Comparison of ENCODE assay signal across 27 mouse cellular contexts in the genomic region with DNA sequence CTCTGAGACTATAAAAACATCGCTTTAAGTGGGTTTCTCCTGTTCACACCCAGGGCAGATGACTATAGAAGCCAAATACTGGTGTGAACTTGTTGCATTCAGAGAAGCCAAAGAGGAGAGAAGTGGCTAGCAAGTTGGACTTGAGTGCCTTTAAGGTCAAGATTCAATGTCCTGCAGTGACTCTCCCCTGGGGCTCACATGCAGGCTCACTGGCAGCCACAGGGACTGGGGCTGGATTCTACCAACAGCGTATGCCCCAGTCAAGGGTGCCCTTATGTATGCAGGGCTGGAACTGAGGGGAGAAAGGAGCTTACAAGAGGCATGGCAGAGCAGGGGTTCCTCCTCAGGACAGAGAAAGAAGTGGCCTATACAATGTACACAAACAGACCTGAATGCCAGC. TPM values are rescaled to one million over a fixed set of nuclear protein-coding genes. Genes with fewer than 3 reads are reported as not detected.
DNase-seq lines count a peak whose midpoint lies in the region; ATAC-seq and TF ChIP-seq lines count a peak whose summit lies in the region.
"Had no signal": no experiment of that assay in that cellular context is flagged by ENCODE, and none has a peak within 500 bp of the region (broad histone marks: within the 10 kb centered on the region; RNA-seq: fewer than 3 reads in every experiment).

No protein-coding gene starts in this region.

- H3K27me3 ChIP-seq in heart, embryonic 15.5 days: peaks cover 5% of the 10 kb centered on the region; the same call in 1 of the 2 replicates
- no peaks in the 10 kb centered on the region for H3K27me3 ChIP-seq in lung, postnatal 0 days (replicated peaks; ENCODE audit: insufficient read depth, low read length)
- H3K27me3 ChIP-seq in intestine, embryonic 15.5 days (replicated peaks): no peaks in the 10 kb centered on the region
- H3K27me3 ChIP-seq: liver, embryonic 13.5 days; midbrain, embryonic 13.5 days had no signal

- no peaks in the 10 kb centered on the region for H3K9me3 ChIP-seq in heart, embryonic 15.5 days (replicated peaks)
- no peaks in the 10 kb centered on the region for H3K9me3 ChIP-seq in lung, postnatal 0 days (ENCODE audit: low read length)
- H3K9me3 ChIP-seq in intestine, embryonic 15.5 days: no peaks in the 10 kb centered on the region
- H3K9me3 ChIP-seq: G1E; liver, embryonic 13.5 days; midbrain, embryonic 13.5 days had no signal

- peak overlapping the region; percentile 74 for H3K27ac ChIP-seq in heart, embryonic 15.5 days
- H3K27ac ChIP-seq in lung, postnatal 0 days (ENCODE audit: low read length): peak overlapping the region; percentile 45
- no peak overlapping the region for H3K27ac ChIP-seq in intestine, embryonic 15.5 days
- H3K27ac ChIP-seq: hindbrain, embryonic 10.5 days; liver, embryonic 13.5 days; midbrain, embryonic 13.5 days; stomach, postnatal 0 days had no signal

- H3K36me3 ChIP-seq in heart, embryonic 15.5 days: no peaks in the 10 kb centered on the region
- no peaks in the 10 kb centered on the region for H3K36me3 ChIP-seq in lung, postnatal 0 days (ENCODE audit: insufficient read depth, low read length)
- H3K36me3 ChIP-seq in intestine, embryonic 15.5 days: no peaks in the 10 kb centered on the region
- H3K36me3 ChIP-seq: G1E; hindbrain, embryonic 10.5 days; liver, embryonic 13.5 days; midbrain, embryonic 13.5 days had no signal

- ATAC-seq in heart, embryonic 15.5 days (replicated peaks; ENCODE audit: insufficient number of reproducible peaks, insufficient read depth, low FRiP score, low read depth): no peak
- peak; percentile 3; the same call in 1 of the 2 replicates for ATAC-seq in lung, postnatal 0 days
- ATAC-seq in intestine, embryonic 15.5 days: no peak
- ATAC-seq: intestine, embryonic 16.5 days; midbrain, embryonic 13.5 days had no signal

- DNase-seq in heart, adult 11 months: peak; percentile 93
- DNase-seq in heart, adult 8-10 months (ENCODE audit: low spot score): no peak
- DNase-seq in heart, postnatal 10 days: no peak
- no peak for DNase-seq in lung, postnatal 0 days (ENCODE audit: low spot score)
- no peak for DNase-seq in lung, adult 18-20 months
- DNase-seq: B cell, adult 2 months; cerebellum, adult 11 months; cerebellum, adult 9-11 months; kidney, adult 9 months; layer of hippocampus, postnatal 36 days; liver, embryonic 13.5 days had no signal

- no peak overlapping the region for H3K9ac ChIP-seq in heart, embryonic 15.5 days
- H3K9ac ChIP-seq in lung, postnatal 0 days (replicated peaks; ENCODE audit: low read depth): no peak overlapping the region
- H3K9ac ChIP-seq in intestine, embryonic 15.5 days: no peak overlapping the region
- H3K9ac ChIP-seq: forebrain, postnatal 0 days; liver, embryonic 13.5 days; midbrain, embryonic 13.5 days had no signal

- WGBS in heart, embryonic 15.5 days: 87% methylated on average over 2 of the region's 2 CpGs
- WGBS in lung, postnatal 0 days: 78% methylated on average over 2 of the region's 2 CpGs
- WGBS in intestine, embryonic 15.5 days: 78% methylated on average over 2 of the region's 2 CpGs

- no peak overlapping the region for H3K4me3 ChIP-seq in heart, embryonic 15.5 days
- H3K4me3 ChIP-seq in lung, postnatal 0 days (ENCODE audit: low read depth, low read length): no peak overlapping the region
- H3K4me3 ChIP-seq in intestine, embryonic 15.5 days (replicated peaks): no peak overlapping the region
- H3K4me3 ChIP-seq: hindbrain, embryonic 10.5 days; liver, embryonic 13.5 days; megakaryocyte, embryonic 14.5 days; midbrain, embryonic 13.5 days had no signal

- no peak for TF ChIP-seq CTCF in lung, postnatal 0 days (IDR thresholded peaks at IDR 0.05)

- H3K4me2 ChIP-seq in heart, embryonic 15.5 days: no peak overlapping the region
- H3K4me2 ChIP-seq in lung, postnatal 0 days (replicated peaks; ENCODE audit: low read depth, low read length): no peak overlapping the region
- no peak overlapping the region for H3K4me2 ChIP-seq in intestine, embryonic 15.5 days (replicated peaks)
- H3K4me2 ChIP-seq: liver, embryonic 13.5 days; midbrain, embryonic 13.5 days had no signal

- H3K4me1 ChIP-seq in heart, embryonic 15.5 days (replicated peaks): peaks cover 46% of the 10 kb centered on the region
- peaks cover 4% of the 10 kb centered on the region; the same call in 1 of the 2 replicates for H3K4me1 ChIP-seq in lung, postnatal 0 days (ENCODE audit: insufficient read depth, low read depth, low read length)
- H3K4me1 ChIP-seq in intestine, embryonic 15.5 days (replicated peaks): peaks cover 13% of the 10 kb centered on the region
- H3K4me1 ChIP-seq: liver, embryonic 13.5 days had no signal

- no peak for TF ChIP-seq EP300 in lung, postnatal 0 days (IDR thresholded peaks at IDR 0.05)

- intact Hi-C loops in heart, postnatal 10 days (cut with DNase I): loop anchor here (2.0 to 5.0 kb wide), 2 partner anchors 43 to 77 kb away; no protein-coding TSS in a partner anchor

RNA-seq across cellular contexts. Expression of gene Fam163b, which starts 22.5 kb away (rescaled TPM):
- under 1 TPM; 0.27 to 0.63 (median 0.48) TPM for total RNA-seq in heart, adult 8-10 months (2022)
- polyA plus RNA-seq in heart, embryonic 15.5 days (2015; fragmentation: Nextera tagmentation; extraction: Ambion mirVana): 0.39 and 0.67 TPM in 2 replicates
- under 1 TPM; 0.37 to 0.38 TPM for total RNA-seq in heart, postnatal 10 days (2021)
- 0.26 and 0.43 TPM in 2 replicates for polyA plus RNA-seq in lung, postnatal 0 days (2015; fragmentation: Nextera tagmentation; extraction: Ambion mirVana)
- polyA plus RNA-seq in intestine, embryonic 15.5 days (2015; fragmentation: Nextera tagmentation; extraction: Ambion mirVana): 0.21 and 0.26 TPM in 2 replicates
- total RNA-seq: CH12.LX; gastrocnemius, postnatal 36 days; monocyte, adult 5-6 weeks; neutrophil, adult 5-6 weeks had no signal
- polyA plus RNA-seq: G1E had no signal

RNA-seq across cellular contexts. Expression of gene Adamtsl2, which starts 40.6 kb away (rescaled TPM):
- total RNA-seq in heart, adult 8-10 months (2022): 1 to 10 TPM; 4.4 to 6.6 (median 5.1) TPM
- 12.3 and 13.8 TPM in 2 replicates for polyA plus RNA-seq in heart, embryonic 15.5 days (2015; fragmentation: Nextera tagmentation; extraction: Ambion mirVana)
- 10 to 100 TPM in 1 of 2 experiments, 1 to 10 TPM in 1; 8.7 to 19.4 TPM for total RNA-seq in heart, postnatal 10 days (2021)
- polyA plus RNA-seq in lung, postnatal 0 days (2015; fragmentation: Nextera tagmentation; extraction: Ambion mirVana): 50.6 and 52.3 TPM in 2 replicates
- 2.0 and 2.2 TPM in 2 replicates for polyA plus RNA-seq in intestine, embryonic 15.5 days (2015; fragmentation: Nextera tagmentation; extraction: Ambion mirVana)
- total RNA-seq: monocyte, adult 5-6 weeks; neutrophil, adult 5-6 weeks had no signal
- polyA plus RNA-seq: G1E had no signal

RNA-seq across cellular contexts. Expression of gene Dbh, which starts 45.3 kb away (rescaled TPM):
- 1 to 10 TPM; 1.5 to 3.4 (median 1.8) TPM for total RNA-seq in heart, adult 8-10 months (2022)
- 0.60 and 6.5 TPM in 2 replicates for polyA plus RNA-seq in heart, embryonic 15.5 days (2015; fragmentation: Nextera tagmentation; extraction: Ambion mirVana)
- 1 to 10 TPM; 2.3 to 2.5 TPM for total RNA-seq in heart, postnatal 10 days (2021)
- 0.17 and 0.37 TPM in 2 replicates for polyA plus RNA-seq in lung, postnatal 0 days (2015; fragmentation: Nextera tagmentation; extraction: Ambion mirVana)
- polyA plus RNA-seq in intestine, embryonic 15.5 days (2015; fragmentation: Nextera tagmentation; extraction: Ambion mirVana): 3.9 and 5.4 TPM in 2 replicates
- total RNA-seq: CH12.LX; gastrocnemius, postnatal 36 days; monocyte, adult 5-6 weeks; neutrophil, adult 5-6 weeks had no signal
- polyA plus RNA-seq: forebrain, embryonic 11.5 days; G1E had no signal

RNA-seq across cellular contexts. Expression of gene Mymk, which starts 47.8 kb away (rescaled TPM):
- total RNA-seq in heart, adult 8-10 months (2022): not detected
- 0.18 and 0.42 TPM in 2 replicates for polyA plus RNA-seq in heart, embryonic 15.5 days (2015; fragmentation: Nextera tagmentation; extraction: Ambion mirVana)
- total RNA-seq in heart, postnatal 10 days (2021): under 1 TPM in 1 of 2 experiments, not detected in 1; 0.22 TPM
- 0.36 and 0.76 TPM in 2 replicates for polyA plus RNA-seq in lung, postnatal 0 days (2015; fragmentation: Nextera tagmentation; extraction: Ambion mirVana)
- 0.15 and 0.24 TPM in 2 replicates for polyA plus RNA-seq in intestine, embryonic 15.5 days (2015; fragmentation: Nextera tagmentation; extraction: Ambion mirVana)
- total RNA-seq: adrenal gland, postnatal 25 days; CH12.LX; forebrain, postnatal 0 days; monocyte, adult 5-6 weeks; neutrophil, adult 5-6 weeks had no signal
- polyA plus RNA-seq: forebrain, embryonic 11.5 days; G1E; midbrain, embryonic 13.5 days; small intestine, adult 2 months had no signal
